Mouse (Mus musculus) ES-Bruce4 (cell line): ENCODE measurements around the gene Nectin3. TPM values are rescaled to one million over a fixed set of nuclear protein-coding genes. Genes with fewer than 3 reads are reported as not detected.

Source experiments
- H3K27ac ChIP-seq: 2 replicates; pipeline ENCODE4 v1.5.1; 2012; ENCODE audit warnings: low read length, inconsistent platforms; ENCODE audit not compliant: insufficient read depth
- H3K27me3 ChIP-seq: 2 replicates; pipeline ENCODE4 v1.6.1; 2012; ENCODE audit warnings: mild to moderate bottlenecking, low read length, inconsistent platforms; ENCODE audit not compliant: control insufficient read depth, poor library complexity, insufficient read depth, severe bottlenecking
- H3K36me3 ChIP-seq: 2 replicates; pipeline ENCODE4 v1.6.1; 2012; ENCODE audit warnings: inconsistent platforms, mild to moderate bottlenecking, low read length, moderate library complexity; ENCODE audit not compliant: control insufficient read depth, poor library complexity, insufficient read depth, severe bottlenecking
- H3K4me1 ChIP-seq: one replicate; pipeline ENCODE4 v1.8.1; 2011; ENCODE audit warnings: low read length; ENCODE audit not compliant: control insufficient read depth, insufficient read depth
- H3K4me3 ChIP-seq: 2 replicates; pipeline ENCODE4 v1.5.1; 2011; ENCODE audit warnings: low read depth, mild to moderate bottlenecking, low read length
- H3K9ac ChIP-seq: 2 replicates; pipeline ENCODE4 v1.6.1; 2012; ENCODE audit warnings: low read depth, mild to moderate bottlenecking, inconsistent platforms; ENCODE audit not compliant: poor library complexity, severe bottlenecking
- H3K9me3 ChIP-seq: replicated peaks from 2 replicates; pipeline ENCODE4 v1.6.1; 2012; ENCODE audit warnings: mild to moderate bottlenecking, low read length, inconsistent platforms; ENCODE audit not compliant: control insufficient read depth, poor library complexity, insufficient read depth, severe bottlenecking
- CTCF ChIP-seq: IDR thresholded peaks from one replicate; pipeline ENCODE4 v1.8.1; 2011; ENCODE audit warnings: low read depth, low read length
- EP300 ChIP-seq: IDR thresholded peaks from 2 replicates; pipeline ENCODE4 v1.6.1; 2011; ENCODE audit warnings: low read depth, low read length; ENCODE audit not compliant: insufficient read depth
- POLR2A ChIP-seq: IDR thresholded peaks from one replicate; pipeline ENCODE4 v1.8.1; 2011; ENCODE audit warnings: low read length; ENCODE audit not compliant: insufficient read depth
- polyA plus RNA-seq: library from polyadenylated mRNA; stranded (reverse); fragments of >200 nt; gene quantifications from 2 replicates; pipeline ENCODE4 v1.2.4, GENCODE M21; 2011; ENCODE audit warnings: low read depth; ENCODE audit not compliant: missing spikeins, insufficient read depth, insufficient read length

The Nectin3 gene
- polyA plus RNA-seq, 1 experiment = 45.5 TPM

- TF ChIP-seq EP300 (no peak), CTCF (no peak), POLR2A (no peak)
- Histone ChIP-seq H3K4me1 (no peaks in the 10 kb centered on the region), H3K36me3 (no peaks in the 10 kb centered on the region), H3K27me3 (no peaks in the 10 kb centered on the region), H3K9ac (no peak overlapping the region), H3K4me3 (no peak overlapping the region), H3K27ac (no peak overlapping the region), H3K9me3 (no peaks in the 10 kb centered on the region)
Observed at GRCm38 (mm10) chr16:46407997-46408396, 90.3 kb downstream of the Nectin3 start.

GRCm38 (mm10) chr16:46406844-46407639 lies 91.3 kb downstream of the Nectin3 start:
- Histone ChIP-seq H3K4me1 (no peaks in the 10 kb centered on the region), H3K36me3 (no peaks in the 10 kb centered on the region), H3K4me3 (no peak overlapping the region), H3K27ac (no peak overlapping the region), H3K9ac (no peak overlapping the region), H3K9me3 (no peaks in the 10 kb centered on the region), H3K27me3 (no peaks in the 10 kb centered on the region)
- TF ChIP-seq EP300 (no peak), CTCF (no peak), POLR2A (no peak)

GRCm38 (mm10) chr16:46397945-46398344 lies 100.4 kb downstream of the Nectin3 start:
- H3K4me3 ChIP-seq = no peak overlapping the region
- no peak for TF ChIP-seq EP300
- no peak for TF ChIP-seq CTCF
- no peak for TF ChIP-seq POLR2A
- H3K27me3 ChIP-seq = no peaks in the 10 kb centered on the region
- H3K36me3 ChIP-seq = no peaks in the 10 kb centered on the region
- no peak overlapping the region for H3K9ac ChIP-seq
- no peaks in the 10 kb centered on the region for H3K4me1 ChIP-seq
- H3K27ac ChIP-seq = no peak overlapping the region
- H3K9me3 ChIP-seq = no peaks in the 10 kb centered on the region

- no peak overlapping the region for H3K27ac ChIP-seq
- no peak overlapping the region for H3K4me3 ChIP-seq
- no peaks in the 10 kb centered on the region for H3K27me3 ChIP-seq
- TF ChIP-seq EP300 (no peak), CTCF (no peak), POLR2A (no peak)
- H3K9me3 ChIP-seq = no peaks in the 10 kb centered on the region
- H3K4me1 ChIP-seq = no peaks in the 10 kb centered on the region
- H3K9ac ChIP-seq = no peak overlapping the region
- no peaks in the 10 kb centered on the region for H3K36me3 ChIP-seq
Observed at GRCm38 (mm10) chr16:46389415-46390033, 108.8 kb downstream of the Nectin3 start.

GRCm38 (mm10) chr16:46388527-46389414 lies 109.6 kb downstream of the Nectin3 start:
- H3K9me3 ChIP-seq = no peaks in the 10 kb centered on the region
- no peak overlapping the region for H3K4me3 ChIP-seq
- no peaks in the 10 kb centered on the region for H3K4me1 ChIP-seq
- H3K9ac ChIP-seq = no peak overlapping the region
- no peak overlapping the region for H3K27ac ChIP-seq
- no peaks in the 10 kb centered on the region for H3K36me3 ChIP-seq
- TF ChIP-seq POLR2A = no peak
- no peak for TF ChIP-seq CTCF
- no peak for TF ChIP-seq EP300
- H3K27me3 ChIP-seq = no peaks in the 10 kb centered on the region
